Mouse (Mus musculus) C2C12 (cell line): Measurements from ENCODE around the gene Rslcan18.

Source experiments
- CTCF ChIP-seq: IDR thresholded peaks from one replicate; pipeline ENCODE4 v1.5.1; 2011; ENCODE audit not compliant: control insufficient read depth, insufficient read depth, insufficient read length
- MAX ChIP-seq: IDR thresholded peaks from one replicate; pipeline ENCODE4 v1.6.1; 2011; ENCODE audit warnings: mild to moderate bottlenecking, control low read depth
- USF1 ChIP-seq: IDR thresholded peaks from one replicate; pipeline ENCODE4 v1.6.1; 2011; ENCODE audit warnings: low read depth, mild to moderate bottlenecking, control low read depth, moderate library complexity

GRCm38 (mm10) chr13:67124460-67124859 lies 8.4 kb upstream of the Rslcan18 start:
- TF ChIP-seq CTCF = no peak
- no peak for TF ChIP-seq USF1
- TF ChIP-seq MAX = no peak
